Mouse (Mus musculus) right cerebral cortex, postnatal 10 days (tissue): ENCODE measurements around the gene Fmnl2.

Source experiments
- DNase-seq, 2 experiments: peaks; one replicate each; pipeline ENCODE4 v3.0.0; 2021; ENCODE audit warnings: low spot score in 2 of 2

Fmnl2 gene

DNA sequence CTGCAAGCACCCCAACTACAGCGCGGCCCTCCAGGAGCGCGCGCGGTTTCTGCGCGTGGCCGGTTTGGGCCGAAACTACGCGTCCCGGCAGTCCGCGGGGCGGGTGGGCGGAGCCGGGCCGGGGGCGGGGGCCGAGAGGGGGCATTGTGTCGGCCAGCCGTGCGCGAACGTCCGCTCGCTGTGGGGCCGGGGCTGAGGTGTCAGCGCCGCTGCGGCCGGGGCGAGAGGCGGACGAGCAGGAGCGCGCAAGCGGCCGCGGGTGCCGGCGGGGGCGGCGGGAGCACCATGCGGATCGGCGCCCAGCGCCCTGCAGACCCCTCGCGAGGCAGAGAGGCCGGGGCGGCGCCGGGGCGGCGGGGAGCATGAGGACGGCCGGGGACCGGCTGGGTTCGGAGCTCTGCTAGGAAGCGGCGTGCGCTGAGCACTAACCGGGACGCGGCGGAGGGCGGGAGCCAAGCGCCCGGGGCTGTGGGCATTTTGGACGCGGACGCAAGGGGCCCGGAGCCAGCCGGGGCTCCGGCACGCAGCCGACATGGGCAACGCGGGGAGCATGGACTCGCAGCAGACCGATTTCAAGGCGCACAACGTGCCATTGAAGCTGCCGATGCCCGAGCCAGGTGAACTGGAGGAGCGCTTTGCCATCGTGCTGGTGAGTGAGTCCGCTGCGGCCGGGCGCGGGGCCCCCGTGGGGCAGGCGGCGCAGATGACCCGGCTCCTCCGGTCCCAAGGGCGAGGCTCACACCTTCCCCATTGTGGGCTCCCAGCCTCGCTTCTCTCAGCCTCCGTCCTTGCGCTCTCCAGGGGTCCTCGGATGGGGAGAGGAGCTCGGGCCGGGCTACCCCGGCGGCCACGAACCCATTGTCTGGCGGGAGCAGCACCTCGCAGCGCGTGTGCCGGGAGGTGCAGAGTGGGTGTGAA, at the start of gene Fmnl2:
TSS of gene Fmnl2 (plus strand) at position 250 of the 918 bp plus-strand sequence.
- peak; percentile 85 for DNase-seq

DNA sequence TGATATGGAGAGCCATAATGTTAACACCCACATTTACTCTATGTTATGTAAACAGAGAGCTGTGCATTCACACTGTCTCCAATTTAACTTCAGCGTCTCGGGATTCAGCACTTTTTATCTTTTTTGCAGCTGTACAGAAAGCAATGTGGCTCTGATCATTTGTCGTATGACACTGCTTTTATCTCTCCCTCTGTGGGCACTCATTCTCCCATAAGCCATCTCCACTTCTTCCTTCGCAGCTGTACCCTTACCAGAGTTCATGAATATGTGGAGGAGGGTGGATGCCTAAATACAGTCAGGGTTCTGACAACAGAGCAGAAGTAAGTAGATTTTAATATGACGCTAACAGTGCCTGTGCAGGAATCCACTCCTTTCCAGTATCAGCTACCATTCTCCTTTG, 47.7 kb upstream of the Fmnl2 start:
- DNase-seq: no peak

GRCm38 (mm10) chr2:52811691-52812090, 46.0 kb upstream of the Fmnl2 start:
- peak; percentile 32 to 44 for DNase-seq

DNA sequence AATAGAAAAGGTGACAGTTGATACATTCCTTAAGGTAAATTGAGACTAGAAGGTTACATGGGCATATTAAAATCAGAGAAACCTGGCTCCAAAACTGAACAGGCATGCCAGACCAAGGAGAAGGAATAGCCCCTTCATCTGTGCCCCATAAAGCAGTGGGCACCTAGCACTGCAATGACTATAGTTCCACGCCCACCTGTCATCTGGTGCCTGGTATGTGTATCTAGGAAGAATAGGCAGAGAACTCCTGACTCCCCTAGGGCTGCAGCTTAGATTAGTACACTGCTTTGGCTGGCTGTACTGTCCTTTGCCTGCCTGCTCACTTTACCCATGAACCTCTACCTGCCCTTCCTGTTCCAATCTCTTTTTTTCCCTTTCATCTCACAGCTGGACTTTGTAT, 40.3 kb upstream of the Fmnl2 start:
- DNase-seq: no peak

- peak; percentile 34 to 37 for DNase-seq
Measured at GRCm38 (mm10) chr2:52818944-52819343, 38.7 kb upstream of the Fmnl2 start.

GRCm38 (mm10) chr2:52822214-52822613, 35.4 kb upstream of the Fmnl2 start:
- no peak for DNase-seq

- DNase-seq: no peak
Measured at GRCm38 (mm10) chr2:52828077-52828476, 29.6 kb upstream of the Fmnl2 start.

DNA sequence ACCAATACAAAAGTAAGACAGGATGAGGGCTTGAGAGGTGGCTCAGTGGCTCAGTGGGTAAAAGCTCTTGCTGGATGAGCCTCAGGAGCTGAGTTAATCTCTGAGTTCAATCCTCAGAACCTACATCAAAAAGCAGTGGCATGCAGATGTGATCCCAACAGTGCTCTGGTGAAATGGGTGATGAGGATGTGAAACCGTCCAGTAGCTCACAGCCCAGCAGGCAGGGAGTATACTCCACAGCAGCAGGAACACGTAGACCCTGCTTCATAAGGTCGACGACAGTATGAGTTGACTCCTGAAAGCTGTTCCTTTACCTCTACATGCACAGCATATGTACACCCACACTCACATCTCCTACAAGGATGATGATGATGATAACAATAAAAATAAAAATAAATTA, 27.1 kb upstream of the Fmnl2 start:
- DNase-seq: no peak

- DNase-seq: no peak
Measured at GRCm38 (mm10) chr2:52831585-52831984, 26.1 kb upstream of the Fmnl2 start.

DNA sequence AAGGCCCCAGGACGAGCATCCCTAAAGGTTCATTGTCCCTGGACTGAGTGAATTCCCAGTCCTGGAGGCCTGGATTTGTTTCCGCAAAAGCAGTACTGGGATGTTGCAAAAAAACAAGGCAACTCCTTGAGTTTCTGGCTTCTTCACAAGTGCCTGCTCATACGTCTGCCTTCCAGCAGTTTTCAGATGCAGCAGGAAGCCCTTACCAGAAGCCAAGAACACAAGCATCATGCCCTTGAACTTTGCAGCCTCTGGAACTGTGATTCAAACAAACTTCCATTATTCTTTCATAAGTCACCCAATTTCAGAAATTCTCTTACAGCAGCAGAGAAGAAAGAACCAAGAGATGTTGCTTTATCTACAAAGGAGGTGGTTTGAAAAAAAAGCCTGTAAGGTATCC, 21.9 kb upstream of the Fmnl2 start:
- no peak for DNase-seq

- no peak for DNase-seq
Measured at GRCm38 (mm10) chr2:52839074-52839473, 18.6 kb upstream of the Fmnl2 start.

DNA sequence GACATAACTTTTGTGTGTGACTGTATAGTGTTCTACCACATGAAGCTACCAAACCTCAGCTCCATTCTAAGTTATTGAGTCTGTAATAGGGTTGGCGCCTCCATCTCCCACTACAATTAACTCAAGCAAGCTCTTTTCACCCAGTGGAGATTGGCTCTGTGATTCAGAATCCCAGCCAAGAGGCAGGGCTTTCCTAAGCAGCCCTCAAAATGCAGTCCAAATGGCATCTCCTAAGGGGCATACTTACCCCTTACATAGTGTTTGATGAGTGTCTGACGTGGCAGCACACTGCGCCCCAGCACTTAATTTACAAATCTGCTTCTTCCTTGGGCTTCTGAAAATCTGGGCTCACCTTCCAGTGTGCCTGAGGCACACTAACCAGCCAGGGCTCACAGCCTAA, 17.8 kb upstream of the Fmnl2 start:
- DNase-seq: no peak

DNA sequence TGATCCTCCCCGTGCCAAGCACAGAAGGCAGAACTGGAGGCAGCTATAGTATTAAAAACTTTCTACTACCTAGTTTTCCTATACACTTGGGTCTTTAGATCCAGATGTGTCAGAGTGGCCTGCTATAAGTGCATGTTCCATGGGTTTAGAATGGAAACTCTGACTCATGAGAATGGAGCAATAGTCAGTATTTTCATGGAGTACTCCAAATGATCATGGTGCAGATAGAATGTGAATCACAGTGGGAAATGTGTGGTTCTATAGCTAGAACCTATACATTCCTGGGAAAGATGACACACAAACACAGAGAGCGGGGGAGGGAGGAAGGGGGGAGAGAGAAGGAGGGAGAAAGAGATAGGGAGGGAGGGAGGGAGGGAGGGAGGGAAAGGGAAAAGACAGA, 13.8 kb upstream of the Fmnl2 start:
- DNase-seq: no peak

DNA sequence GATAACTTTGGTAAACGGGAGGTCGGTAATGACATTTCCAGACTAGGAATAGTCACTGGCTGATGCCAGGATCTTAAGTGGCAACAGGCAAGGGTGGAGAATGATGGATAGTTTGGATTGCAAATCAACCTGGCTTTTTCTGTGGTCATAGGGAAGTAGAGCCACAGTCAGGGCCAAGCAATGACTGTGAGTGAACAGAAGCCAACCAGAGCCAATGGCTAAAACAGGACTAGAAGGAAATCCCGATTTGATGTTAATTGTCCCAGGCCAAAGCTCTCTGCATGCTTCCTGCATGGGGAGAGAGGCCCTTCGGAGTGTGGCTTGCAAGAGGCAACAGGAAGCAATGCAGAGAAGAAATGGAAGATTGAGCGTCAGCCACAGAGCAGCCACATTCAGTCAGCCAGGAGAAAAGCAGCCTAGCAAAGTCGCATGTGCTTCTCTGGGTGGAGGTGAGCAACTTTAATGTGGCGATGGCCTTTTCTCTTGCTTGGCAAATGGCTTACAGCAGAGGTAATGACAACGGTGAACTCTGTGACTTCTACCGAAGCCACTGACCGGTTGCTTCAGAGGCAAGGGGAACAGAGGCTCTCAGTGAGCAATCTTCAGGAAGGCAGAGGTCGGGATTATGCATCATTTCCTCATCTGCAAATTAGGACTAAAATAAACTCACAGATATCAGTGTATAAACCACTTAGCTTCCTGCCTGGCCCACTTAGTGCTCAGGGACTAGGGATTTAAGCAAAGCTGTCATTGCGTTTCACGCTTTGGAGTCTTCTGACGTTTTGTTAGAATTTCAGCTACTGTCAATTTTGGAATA, 12.5 kb upstream of the Fmnl2 start:
- no peak for DNase-seq

DNA sequence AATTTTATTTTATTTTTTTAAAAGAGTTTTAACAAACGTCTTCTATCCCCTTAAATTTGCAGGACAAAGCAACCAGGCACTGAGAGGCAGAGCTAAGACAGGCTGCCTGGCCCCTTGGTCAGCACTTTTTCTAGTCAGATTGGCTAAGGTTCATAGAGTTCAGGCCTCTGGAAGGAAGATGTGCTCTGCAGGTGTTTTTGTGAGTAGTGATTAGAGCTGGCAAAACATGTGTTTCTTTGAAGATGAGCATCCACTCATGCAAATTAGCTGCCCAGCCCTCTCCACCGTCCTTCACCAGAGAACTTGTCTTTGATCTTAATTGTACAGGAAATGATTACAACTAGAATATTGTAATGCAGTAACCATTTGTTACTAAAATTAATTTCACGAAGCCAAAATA, 11.2 kb upstream of the Fmnl2 start:
- DNase-seq: no peak

- DNase-seq: no peak
Measured at GRCm38 (mm10) chr2:52849092-52849491, 8.6 kb upstream of the Fmnl2 start.

GRCm38 (mm10) chr2:52858529-52859465, 1.1 kb downstream of the Fmnl2 start:
- peak; percentile 43 to 60 for DNase-seq

DNA sequence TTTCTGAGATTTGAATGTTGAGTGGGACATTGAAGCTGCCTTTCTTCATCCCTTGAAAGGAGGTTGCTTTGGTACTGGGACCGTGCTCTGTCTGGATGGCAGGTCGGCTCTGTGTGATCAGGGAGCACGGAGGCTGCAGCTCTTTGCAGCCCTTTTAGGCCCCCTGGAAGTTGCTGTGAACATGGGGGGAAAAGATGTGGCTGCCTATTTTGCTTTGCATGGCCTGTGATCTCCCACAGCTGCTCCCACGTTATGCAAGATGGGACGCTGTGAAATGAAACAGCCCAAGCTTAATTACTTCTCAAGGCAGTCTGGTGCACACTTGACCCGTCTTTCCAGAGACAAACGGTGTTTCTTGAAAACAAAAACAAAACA, 1.8 kb downstream of the Fmnl2 start:
- no peak for DNase-seq

GRCm38 (mm10) chr2:52860111-52860775, 2.6 kb downstream of the Fmnl2 start:
- no peak for DNase-seq

- no peak for DNase-seq
Measured at GRCm38 (mm10) chr2:52862046-52862759, 4.5 kb downstream of the Fmnl2 start.

DNA sequence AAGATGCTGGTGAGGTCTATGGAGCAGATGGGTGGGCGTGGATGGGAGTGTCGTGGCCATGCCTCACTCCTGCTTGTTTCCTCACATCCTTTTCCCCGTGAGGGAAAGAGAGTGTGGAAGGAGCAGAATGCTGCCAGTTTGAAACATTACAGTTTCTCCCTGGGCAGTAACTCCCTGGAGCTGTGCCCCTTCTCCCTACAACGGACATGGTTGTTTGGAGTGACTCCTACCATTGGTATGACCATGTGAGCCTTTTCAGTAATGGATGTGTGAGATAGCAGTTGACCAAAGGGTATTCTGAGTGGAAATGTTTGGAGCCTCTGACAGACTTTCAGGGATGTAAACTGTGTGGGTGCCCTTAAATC, 5.1 kb downstream of the Fmnl2 start:
- no peak for DNase-seq
